Mouse (Mus musculus): Measurements from ENCODE around the gene Olfr517. TPM values are rescaled to one million over a fixed set of nuclear protein-coding genes. Genes with fewer than 3 reads are reported as not detected.

Olfr517 gene
- not detected for polyA plus RNA-seq (2012; fragmentation: generic; extraction: Trizol)
- long read RNA-seq, experiment 1: 0 reads
- long read RNA-seq, experiment 2: 0 reads

DNA sequence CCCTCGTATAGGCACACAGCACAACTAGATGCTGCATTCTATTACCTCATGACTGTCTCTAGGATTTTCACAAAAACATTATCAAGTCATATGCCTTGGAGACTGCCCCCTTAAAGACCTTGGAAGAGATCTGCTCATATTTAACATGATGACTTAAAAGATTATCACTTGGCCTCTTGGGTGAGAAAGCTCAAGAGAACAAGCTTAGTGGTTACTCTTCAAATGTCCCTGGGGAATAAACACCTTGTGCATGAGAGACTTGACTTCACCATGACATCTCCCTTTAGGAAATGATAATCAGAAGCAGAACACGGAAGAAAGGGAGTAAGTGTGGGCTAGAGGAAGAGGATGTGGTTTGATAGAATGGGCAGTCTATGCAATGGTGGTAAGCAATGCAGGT is at the start of gene Olfr517:
Olfr517 (minus strand) TSS at position 101 of the 400 bp plus-strand sequence.
- Histone ChIP-seq H3K36me3 (ENCODE audit: control insufficient read depth, insufficient read depth) (no peaks in the 10 kb centered on the region), H3K79me3 (ENCODE audit: low read depth) (no peaks in the 10 kb centered on the region)

DNA sequence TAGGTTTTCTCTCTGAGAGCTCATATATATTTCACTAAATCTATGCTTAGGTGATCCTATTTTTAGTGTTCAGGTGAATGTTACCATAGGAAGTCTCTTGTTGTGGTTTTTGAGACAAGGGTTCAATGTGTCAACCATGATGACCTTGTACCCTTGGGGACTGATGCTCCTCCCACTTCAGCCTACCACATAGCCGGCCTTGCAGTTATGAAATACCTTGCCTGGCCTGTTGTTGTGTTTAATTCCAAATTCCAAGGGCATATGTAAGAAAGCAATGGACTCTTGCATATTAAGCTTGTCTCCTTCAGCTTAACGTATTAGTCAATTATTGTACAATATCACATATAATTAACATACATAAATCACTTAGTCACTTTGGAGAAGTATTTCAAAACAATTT is 31.8 kb upstream of the Olfr517 start:
- Histone ChIP-seq H3ac (ENCODE audit: control insufficient read depth, insufficient read length, low read depth) (no peak overlapping the region), H3K79me2 (ENCODE audit: control insufficient read depth, insufficient read depth) (no peaks in the 10 kb centered on the region), H3K27me3 (ENCODE audit: control insufficient read depth, insufficient read depth, insufficient read length) (no peaks in the 10 kb centered on the region), H3K36me3 (ENCODE audit: control insufficient read depth, insufficient read depth) (no peaks in the 10 kb centered on the region), H3K79me3 (ENCODE audit: low read depth) (no peaks in the 10 kb centered on the region), H3K4me3 (ENCODE audit: insufficient read depth, poor library complexity, severe bottlenecking) (no peak overlapping the region)
- TF ChIP-seq CTCF (IDR thresholded peaks at IDR 0.05; ENCODE audit: control insufficient read depth, insufficient read depth, insufficient read length): no peak
- TF ChIP-seq CEBPB (IDR thresholded peaks at IDR 0.05; ENCODE audit: low read depth): no peak
- no peak for TF ChIP-seq MAX (IDR thresholded peaks at IDR 0.05)
- TF ChIP-seq MYOG (IDR thresholded peaks at IDR 0.05; ENCODE audit: control insufficient read depth, extremely low read depth, insufficient read length): no peak
- TF ChIP-seq USF1 (IDR thresholded peaks at IDR 0.05; ENCODE audit: low read depth): no peak
- no peak for TF ChIP-seq FOSL1 (IDR thresholded peaks at IDR 0.05; ENCODE audit: insufficient read depth, low read length, poor library complexity, severe bottlenecking)
- no peak for TF ChIP-seq MYOD1 (IDR thresholded peaks at IDR 0.05; ENCODE audit: control insufficient read depth, insufficient read length, low read depth)

More for the DNA sequence above, at the start of gene Olfr517:
- Histone ChIP-seq H3K79me2 (ENCODE audit: control insufficient read depth, insufficient read depth) (no peaks in the 10 kb centered on the region), H3ac (ENCODE audit: control insufficient read depth, insufficient read length, low read depth) (no peak within 1 kb of the TSS), H3K4me3 (ENCODE audit: insufficient read depth, poor library complexity, severe bottlenecking) (no peak within 1 kb of the TSS), H3K27me3 (ENCODE audit: control insufficient read depth, insufficient read depth, insufficient read length) (no peaks in the 10 kb centered on the region)
- TF ChIP-seq MYOD1 (IDR thresholded peaks at IDR 0.05; ENCODE audit: control insufficient read depth, insufficient read length, low read depth) (no peak), USF1 (IDR thresholded peaks at IDR 0.05; ENCODE audit: low read depth) (no peak), FOSL1 (IDR thresholded peaks at IDR 0.05; ENCODE audit: insufficient read depth, low read length, poor library complexity, severe bottlenecking) (no peak), CEBPB (IDR thresholded peaks at IDR 0.05; ENCODE audit: low read depth) (no peak), MAX (IDR thresholded peaks at IDR 0.05) (no peak), CTCF (IDR thresholded peaks at IDR 0.05; ENCODE audit: control insufficient read depth, insufficient read depth, insufficient read length) (no peak), MYOG (IDR thresholded peaks at IDR 0.05; ENCODE audit: control insufficient read depth, extremely low read depth, insufficient read length) (no peak)

DNA sequence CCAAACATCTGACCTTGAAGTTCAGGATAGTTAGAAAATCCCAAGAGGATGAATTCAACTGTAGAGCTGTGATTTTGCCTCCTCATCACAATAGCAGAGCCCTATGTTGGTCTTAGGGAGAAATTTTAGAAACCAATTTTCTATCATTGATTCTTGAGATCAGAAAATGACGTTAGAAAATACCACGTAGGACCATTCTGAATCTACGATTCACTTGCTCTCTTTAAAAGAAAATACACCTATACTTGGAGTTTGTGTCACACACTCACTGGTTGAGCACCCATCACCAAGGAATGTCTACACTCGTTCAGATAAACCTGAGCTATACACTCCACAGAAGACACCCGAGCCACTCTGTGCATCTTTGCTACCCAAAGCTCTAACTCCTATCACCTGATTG is 22.1 kb upstream of the Olfr517 start, which contains the start of gene Olfr519:
Olfr519 (minus strand) TSS at position 101 of the 400 bp plus-strand sequence.
- Histone ChIP-seq H3ac (ENCODE audit: control insufficient read depth, insufficient read length, low read depth) (no peak within 1 kb of the TSS), H3K36me3 (ENCODE audit: control insufficient read depth, insufficient read depth) (no peaks in the 10 kb centered on the region), H3K4me3 (ENCODE audit: insufficient read depth, poor library complexity, severe bottlenecking) (no peak within 1 kb of the TSS), H3K27me3 (ENCODE audit: control insufficient read depth, insufficient read depth, insufficient read length) (no peaks in the 10 kb centered on the region), H3K79me3 (ENCODE audit: low read depth) (no peaks in the 10 kb centered on the region), H3K79me2 (ENCODE audit: control insufficient read depth, insufficient read depth) (no peaks in the 10 kb centered on the region)
- TF ChIP-seq CEBPB (IDR thresholded peaks at IDR 0.05; ENCODE audit: low read depth) (no peak), MAX (IDR thresholded peaks at IDR 0.05) (no peak), FOSL1 (IDR thresholded peaks at IDR 0.05; ENCODE audit: insufficient read depth, low read length, poor library complexity, severe bottlenecking) (no peak), CTCF (IDR thresholded peaks at IDR 0.05; ENCODE audit: control insufficient read depth, insufficient read depth, insufficient read length) (no peak), USF1 (IDR thresholded peaks at IDR 0.05; ENCODE audit: low read depth) (no peak), MYOD1 (IDR thresholded peaks at IDR 0.05; ENCODE audit: control insufficient read depth, insufficient read length, low read depth) (no peak), MYOG (IDR thresholded peaks at IDR 0.05; ENCODE audit: control insufficient read depth, extremely low read depth, insufficient read length) (no peak)

DNA sequence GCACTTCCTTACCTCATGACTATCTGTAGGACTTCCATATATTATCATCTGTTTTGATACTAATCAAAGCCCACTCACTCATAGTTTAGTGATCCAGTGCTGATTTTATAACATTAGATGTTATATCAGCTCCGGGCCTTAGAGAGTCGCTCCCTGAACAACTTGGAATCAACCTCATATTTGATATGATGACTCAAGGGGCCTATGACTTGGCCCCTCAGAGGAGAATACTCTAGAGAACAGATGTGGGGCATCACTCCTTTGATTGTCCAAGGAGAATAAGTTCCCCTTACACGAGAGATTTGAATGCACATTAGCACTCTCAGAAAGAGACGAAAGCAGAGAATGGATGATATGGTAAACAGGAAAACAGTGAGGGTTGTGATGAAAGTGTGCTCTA is 12.7 kb upstream of the Olfr517 start, which contains the start of gene Olfr518:
Olfr518 (minus strand) TSS at position 101 of the 400 bp plus-strand sequence.
- no peaks in the 10 kb centered on the region for H3K36me3 ChIP-seq (ENCODE audit: control insufficient read depth, insufficient read depth)
- no peak for TF ChIP-seq MYOG (IDR thresholded peaks at IDR 0.05; ENCODE audit: control insufficient read depth, extremely low read depth, insufficient read length)
- TF ChIP-seq FOSL1 (IDR thresholded peaks at IDR 0.05; ENCODE audit: insufficient read depth, low read length, poor library complexity, severe bottlenecking): no peak
- no peak for TF ChIP-seq CEBPB (IDR thresholded peaks at IDR 0.05; ENCODE audit: low read depth)
- TF ChIP-seq MYOD1 (IDR thresholded peaks at IDR 0.05; ENCODE audit: control insufficient read depth, insufficient read length, low read depth): no peak
- TF ChIP-seq MAX (IDR thresholded peaks at IDR 0.05): no peak
- no peak for TF ChIP-seq CTCF (IDR thresholded peaks at IDR 0.05; ENCODE audit: control insufficient read depth, insufficient read depth, insufficient read length)
- no peak for TF ChIP-seq USF1 (IDR thresholded peaks at IDR 0.05; ENCODE audit: low read depth)

DNA sequence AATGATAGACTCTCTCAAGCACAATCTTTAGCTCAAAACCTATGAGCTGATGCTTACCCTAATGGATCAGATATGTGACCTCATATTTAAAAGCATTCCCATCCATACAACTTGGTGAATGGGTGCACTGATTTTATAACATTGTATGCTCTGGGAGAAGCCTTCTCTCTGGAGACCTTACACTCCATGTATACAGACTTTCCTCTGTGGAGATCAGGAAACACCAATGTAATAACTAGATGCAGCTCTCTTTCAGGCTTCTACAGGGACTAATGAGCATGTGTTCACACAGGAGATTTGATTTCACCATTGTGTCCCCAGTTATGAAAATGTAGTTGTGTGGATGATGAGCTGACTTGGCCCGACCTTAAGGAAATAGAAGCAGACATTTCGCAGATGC is 21.8 kb downstream of the Olfr517 start, which contains the start of gene Olfr516:
Olfr516 (minus strand) TSS at position 101 of the 400 bp plus-strand sequence.
- TF ChIP-seq FOSL1 (IDR thresholded peaks at IDR 0.05; ENCODE audit: insufficient read depth, low read length, poor library complexity, severe bottlenecking): no peak
- no peak for TF ChIP-seq MYOD1 (IDR thresholded peaks at IDR 0.05; ENCODE audit: control insufficient read depth, insufficient read length, low read depth)
- no peak for TF ChIP-seq MYOG (IDR thresholded peaks at IDR 0.05; ENCODE audit: control insufficient read depth, extremely low read depth, insufficient read length)
- TF ChIP-seq CEBPB (IDR thresholded peaks at IDR 0.05; ENCODE audit: low read depth): no peak
- no peak for TF ChIP-seq USF1 (IDR thresholded peaks at IDR 0.05; ENCODE audit: low read depth)
- TF ChIP-seq MAX (IDR thresholded peaks at IDR 0.05): no peak
- TF ChIP-seq CTCF (IDR thresholded peaks at IDR 0.05; ENCODE audit: control insufficient read depth, insufficient read depth, insufficient read length): no peak
- Histone ChIP-seq H3K79me3 (ENCODE audit: low read depth) (no peaks in the 10 kb centered on the region), H3K27me3 (ENCODE audit: control insufficient read depth, insufficient read depth, insufficient read length) (no peaks in the 10 kb centered on the region), H3K36me3 (ENCODE audit: control insufficient read depth, insufficient read depth) (no peaks in the 10 kb centered on the region), H3K4me3 (ENCODE audit: insufficient read depth, poor library complexity, severe bottlenecking) (no peak within 1 kb of the TSS), H3ac (ENCODE audit: control insufficient read depth, insufficient read length, low read depth) (no peak within 1 kb of the TSS), H3K79me2 (ENCODE audit: control insufficient read depth, insufficient read depth) (no peaks in the 10 kb centered on the region)

More for the DNA sequence above, 12.7 kb upstream of the Olfr517 start, which contains the start of gene Olfr518:
- H3ac ChIP-seq (ENCODE audit: control insufficient read depth, insufficient read length, low read depth): no peak within 1 kb of the TSS
- H3K79me2 ChIP-seq (ENCODE audit: control insufficient read depth, insufficient read depth): no peaks in the 10 kb centered on the region
- H3K27me3 ChIP-seq (ENCODE audit: control insufficient read depth, insufficient read depth, insufficient read length): no peaks in the 10 kb centered on the region
- H3K79me3 ChIP-seq (ENCODE audit: low read depth): no peaks in the 10 kb centered on the region
- H3K4me3 ChIP-seq (ENCODE audit: insufficient read depth, poor library complexity, severe bottlenecking): no peak within 1 kb of the TSS
